Mouse (Mus musculus) limb, embryonic 12.5 days (tissue): ENCODE measurements around the gene Enho. TPM values are rescaled to one million over a fixed set of nuclear protein-coding genes. Genes with fewer than 3 reads are reported as not detected.

Experiments used
- ATAC-seq: fragments of 200-750 bp; cut with Nextera tagmentation; 2 replicates; pipeline ENCODE4 v1.8.0; 2017; ENCODE audit warnings: low read depth, moderate TSS enrichment; ENCODE audit not compliant: insufficient number of reproducible peaks, insufficient read depth, low FRiP score, low TSS enrichment
- H3K27ac ChIP-seq: fragments of 300-500 bp; sonication (generic); 2 replicates; pipeline ENCODE4 v1.5.1; 2016; ENCODE audit warnings: mild to moderate bottlenecking, moderate library complexity
- H3K27me3 ChIP-seq: fragments of 300-500 bp; sonication (generic); 2 replicates; pipeline ENCODE4 v1.6.1; 2016; ENCODE audit warnings: mild to moderate bottlenecking, moderate library complexity
- H3K36me3 ChIP-seq: fragments of 300-500 bp; sonication (generic); 2 replicates; pipeline ENCODE4 v1.6.1; 2016; ENCODE audit warnings: mild to moderate bottlenecking, moderate library complexity
- H3K4me1 ChIP-seq: fragments of 300-500 bp; sonication (generic); replicated peaks from 2 replicates; pipeline ENCODE4 v1.6.1; 2016
- H3K4me2 ChIP-seq: fragments of 300-500 bp; sonication (generic); 2 replicates; pipeline ENCODE4 v1.6.1; 2016; ENCODE audit warnings: mild to moderate bottlenecking, moderate library complexity
- H3K4me3 ChIP-seq: fragments of 300-500 bp; sonication (generic); replicated peaks from 2 replicates; pipeline ENCODE4 v1.5.1; 2016; ENCODE audit warnings: mild to moderate bottlenecking
- H3K9ac ChIP-seq: fragments of 300-500 bp; sonication (generic); replicated peaks from 2 replicates; pipeline ENCODE4 v1.6.1; 2016; ENCODE audit warnings: mild to moderate bottlenecking, moderate library complexity
- H3K9me3 ChIP-seq: fragments of 300-500 bp; sonication (generic); 2 replicates; pipeline ENCODE4 v1.6.1; 2016; ENCODE audit warnings: mild to moderate bottlenecking, moderate library complexity
- WGBS: fragments of 180-500 bp; shearing (Covaris S2); methylation state at CpG from one replicate; pipeline ENCODE4 v1.1.7; 2016; 5-methylcytosine and 5-hydroxymethylcytosine counted together
- polyA plus RNA-seq: library from polyadenylated mRNA; unstranded; fragments of >200 nt; fragmentation: Nextera tagmentation; extraction: Ambion mirVana; gene quantifications from 2 replicates; pipeline ENCODE4 v1.2.1, GENCODE M21; 2016

Gene Enho
- polyA plus RNA-seq, 1 experiment from 2014 or later, result 21.9 TPM

GRCm38 (mm10) chr4:41630196-41630595 lies 9.9 kb downstream of the Enho start:
- H3K9me3 ChIP-seq, result no peaks in the 10 kb centered on the region
- no peak overlapping the region for H3K27ac ChIP-seq
- H3K9ac ChIP-seq, result no peak overlapping the region
- peaks cover 78% of the 10 kb centered on the region for H3K27me3 ChIP-seq
- ATAC-seq, result no peak
- no peaks in the 10 kb centered on the region for H3K36me3 ChIP-seq
- H3K4me2 ChIP-seq, result no peak overlapping the region
- 37% methylated on average over 6 of the region's 6 CpGs for WGBS
- peaks cover 62% of the 10 kb centered on the region for H3K4me1 ChIP-seq
- no peak overlapping the region for H3K4me3 ChIP-seq

DNA sequence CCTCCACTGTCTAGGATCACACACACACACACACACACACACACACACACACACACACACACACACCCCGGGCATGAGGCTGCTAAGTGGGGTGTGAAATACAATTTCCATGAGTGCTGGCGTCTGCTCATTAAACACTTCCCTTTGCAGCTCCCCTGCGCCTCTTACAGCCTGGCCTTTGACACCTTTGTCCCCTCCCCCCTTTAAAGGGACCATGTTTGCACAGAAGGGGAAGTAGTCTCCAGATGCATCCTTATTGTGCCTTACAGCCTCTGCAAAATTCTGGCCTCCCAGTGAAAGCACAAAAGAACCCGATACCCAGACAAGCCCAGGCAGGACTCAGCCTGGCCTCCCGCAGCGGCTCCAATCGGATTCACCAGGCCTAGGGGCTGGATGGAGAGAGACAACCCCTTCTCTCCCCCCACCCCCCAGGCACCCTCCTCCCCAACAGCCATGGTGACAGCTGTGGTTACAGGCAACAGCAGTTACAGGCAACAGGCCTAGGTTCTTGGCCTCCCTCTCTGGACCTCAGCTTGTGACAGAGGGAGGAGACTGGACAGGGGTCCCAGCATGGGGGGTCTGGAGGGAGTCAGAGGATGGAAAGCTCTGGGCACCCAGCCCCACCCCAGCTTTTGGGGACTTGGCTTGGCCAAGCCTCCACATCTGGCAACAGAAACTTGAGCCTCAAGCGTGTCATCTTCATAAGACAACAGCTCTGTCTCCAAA lies 11.8 kb downstream of the Enho start:
- WGBS, result 3% methylated on average over 8 of the region's 8 CpGs
- Histone ChIP-seq H3K9me3 (no peaks in the 10 kb centered on the region), H3K4me3 (no peak overlapping the region), H3K36me3 (no peaks in the 10 kb centered on the region), H3K9ac (no peak overlapping the region), H3K4me2 (peak overlapping the region; percentile 24), H3K4me1 (peaks cover 56% of the 10 kb centered on the region), H3K27me3 (peaks cover 80% of the 10 kb centered on the region), H3K27ac (peak overlapping the region; percentile 67)
- ATAC-seq, result peak; percentile 78

- no peaks in the 10 kb centered on the region for H3K36me3 ChIP-seq
- 85% methylated on average over 14 of the region's 14 CpGs for WGBS
- H3K4me2 ChIP-seq, result no peak overlapping the region
- no peak overlapping the region for H3K9ac ChIP-seq
- no peak overlapping the region for H3K27ac ChIP-seq
- no peak for ATAC-seq
- H3K4me3 ChIP-seq, result no peak overlapping the region
- H3K4me1 ChIP-seq, result peaks cover 5% of the 10 kb centered on the region; the same call in 1 of the 2 replicates
- H3K9me3 ChIP-seq, result no peaks in the 10 kb centered on the region
- H3K27me3 ChIP-seq, result peaks cover 95% of the 10 kb centered on the region
Observed at GRCm38 (mm10) chr4:41622071-41622470, 18.1 kb downstream of the Enho start.

GRCm38 (mm10) chr4:41618916-41619746 lies 21.0 kb downstream of the Enho start:
- H3K27me3 ChIP-seq, result peaks cover 95% of the 10 kb centered on the region
- H3K4me3 ChIP-seq, result no peak overlapping the region
- WGBS, result 32% methylated on average over 12 of the region's 12 CpGs
- H3K27ac ChIP-seq, result no peak overlapping the region
- no peak overlapping the region for H3K9ac ChIP-seq
- peaks cover 5% of the 10 kb centered on the region; the same call in 1 of the 2 replicates for H3K4me1 ChIP-seq
- H3K4me2 ChIP-seq, result no peak overlapping the region
- H3K9me3 ChIP-seq, result no peaks in the 10 kb centered on the region
- no peaks in the 10 kb centered on the region for H3K36me3 ChIP-seq
- ATAC-seq, result no peak

DNA sequence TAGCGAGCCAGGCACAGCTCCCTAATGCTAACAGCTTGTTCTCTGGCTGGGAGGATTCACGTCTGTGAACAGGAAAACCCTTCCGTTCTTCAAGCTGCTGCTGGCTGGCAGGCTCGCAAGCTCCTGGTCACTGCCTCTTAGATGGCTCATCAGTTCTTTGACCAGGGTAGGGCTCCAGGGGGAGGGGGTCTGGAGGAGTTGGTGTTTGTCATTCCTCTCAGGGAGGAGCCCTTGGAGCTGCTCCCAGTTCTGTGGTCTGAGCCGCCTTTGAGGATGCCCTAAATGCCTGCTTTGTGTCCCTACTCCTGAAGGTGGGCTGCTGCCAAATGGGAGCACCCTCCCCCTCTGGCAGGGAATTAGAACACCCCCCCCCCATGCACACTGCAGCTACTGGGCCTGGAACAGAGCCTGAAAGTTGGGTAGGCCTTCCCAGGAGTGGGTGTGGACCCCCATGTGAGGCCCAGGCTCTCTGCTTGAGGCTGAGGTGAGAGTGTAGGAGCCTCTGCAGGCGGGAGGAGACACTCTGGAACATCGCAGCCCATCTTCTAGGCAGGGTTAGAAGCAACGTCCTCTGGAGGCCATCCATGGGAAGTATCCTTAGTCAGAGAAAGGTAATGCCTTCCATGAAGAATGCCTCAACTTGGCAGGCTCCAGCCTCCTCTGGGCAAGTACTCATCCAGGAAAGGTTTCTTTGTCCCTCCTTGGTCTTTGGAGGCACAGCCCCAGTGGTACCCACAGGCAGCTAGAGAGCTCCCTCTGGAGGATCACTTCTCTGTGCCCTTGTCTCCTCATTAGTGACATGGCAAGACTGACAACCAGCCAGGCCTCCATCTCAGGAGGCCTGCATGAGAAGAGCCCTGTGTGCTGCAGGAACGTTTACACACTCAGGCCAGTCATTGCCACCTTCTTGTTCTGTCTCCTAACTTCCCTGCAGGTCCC lies 24.2 kb downstream of the Enho start:
- ATAC-seq, result no peak
- Histone ChIP-seq H3K36me3 (no peaks in the 10 kb centered on the region), H3K27me3 (peaks cover 94% of the 10 kb centered on the region), H3K27ac (no peak overlapping the region), H3K4me2 (no peak overlapping the region), H3K9ac (no peak overlapping the region; the same call in 1 of the 2 replicates), H3K4me1 (peaks cover 5% of the 10 kb centered on the region; the same call in 1 of the 2 replicates), H3K9me3 (no peaks in the 10 kb centered on the region), H3K4me3 (no peak overlapping the region)
- WGBS, result 68% methylated on average over 9 of the region's 9 CpGs

DNA sequence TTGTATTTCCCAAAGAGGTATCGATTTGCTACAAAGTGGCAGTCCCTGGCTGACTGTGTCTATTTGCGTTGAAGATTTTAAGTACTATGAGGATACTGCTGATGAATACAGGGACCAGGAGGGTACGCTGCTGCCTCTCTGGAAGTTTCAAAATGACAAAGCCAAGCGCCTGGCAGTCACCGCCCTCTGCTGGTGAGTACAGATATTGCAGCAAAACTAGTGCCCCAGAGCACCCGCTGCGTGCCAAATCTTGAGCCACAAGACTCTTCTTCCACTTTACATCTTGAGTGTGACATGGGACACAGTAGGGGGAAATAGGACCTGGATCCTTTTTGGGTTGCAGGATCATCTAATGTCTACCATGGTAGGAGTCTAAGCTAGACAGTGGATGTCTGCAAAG lies 26.0 kb downstream of the Enho start:
- Histone ChIP-seq H3K27ac (no peak overlapping the region), H3K27me3 (peaks cover 91% of the 10 kb centered on the region), H3K4me3 (no peak overlapping the region), H3K4me2 (no peak overlapping the region), H3K9ac (no peak overlapping the region), H3K36me3 (no peaks in the 10 kb centered on the region), H3K9me3 (no peaks in the 10 kb centered on the region), H3K4me1 (peaks cover 5% of the 10 kb centered on the region; the same call in 1 of the 2 replicates)
- no peak for ATAC-seq
- 10% methylated on average over 7 of the region's 7 CpGs for WGBS

GRCm38 (mm10) chr4:41612166-41612565 lies 28.0 kb downstream of the Enho start:
- H3K36me3 ChIP-seq, result no peaks in the 10 kb centered on the region
- H3K9me3 ChIP-seq, result no peaks in the 10 kb centered on the region
- no peak overlapping the region for H3K27ac ChIP-seq
- no peaks in the 10 kb centered on the region for H3K4me1 ChIP-seq
- 57% methylated on average over 8 of the region's 8 CpGs for WGBS
- peaks cover 74% of the 10 kb centered on the region for H3K27me3 ChIP-seq
- no peak for ATAC-seq
- H3K4me3 ChIP-seq, result no peak overlapping the region
- H3K9ac ChIP-seq, result no peak overlapping the region
- H3K4me2 ChIP-seq, result no peak overlapping the region

- Histone ChIP-seq H3K4me2 (no peak overlapping the region), H3K4me3 (no peak overlapping the region), H3K9me3 (no peaks in the 10 kb centered on the region), H3K27me3 (peaks cover 59% of the 10 kb centered on the region), H3K27ac (no peak overlapping the region), H3K36me3 (no peaks in the 10 kb centered on the region), H3K9ac (no peak overlapping the region), H3K4me1 (no peaks in the 10 kb centered on the region)
- 38% methylated on average over 6 of the region's 6 CpGs for WGBS
- no peak for ATAC-seq
Observed at GRCm38 (mm10) chr4:41610594-41610980, 29.5 kb downstream of the Enho start.

DNA sequence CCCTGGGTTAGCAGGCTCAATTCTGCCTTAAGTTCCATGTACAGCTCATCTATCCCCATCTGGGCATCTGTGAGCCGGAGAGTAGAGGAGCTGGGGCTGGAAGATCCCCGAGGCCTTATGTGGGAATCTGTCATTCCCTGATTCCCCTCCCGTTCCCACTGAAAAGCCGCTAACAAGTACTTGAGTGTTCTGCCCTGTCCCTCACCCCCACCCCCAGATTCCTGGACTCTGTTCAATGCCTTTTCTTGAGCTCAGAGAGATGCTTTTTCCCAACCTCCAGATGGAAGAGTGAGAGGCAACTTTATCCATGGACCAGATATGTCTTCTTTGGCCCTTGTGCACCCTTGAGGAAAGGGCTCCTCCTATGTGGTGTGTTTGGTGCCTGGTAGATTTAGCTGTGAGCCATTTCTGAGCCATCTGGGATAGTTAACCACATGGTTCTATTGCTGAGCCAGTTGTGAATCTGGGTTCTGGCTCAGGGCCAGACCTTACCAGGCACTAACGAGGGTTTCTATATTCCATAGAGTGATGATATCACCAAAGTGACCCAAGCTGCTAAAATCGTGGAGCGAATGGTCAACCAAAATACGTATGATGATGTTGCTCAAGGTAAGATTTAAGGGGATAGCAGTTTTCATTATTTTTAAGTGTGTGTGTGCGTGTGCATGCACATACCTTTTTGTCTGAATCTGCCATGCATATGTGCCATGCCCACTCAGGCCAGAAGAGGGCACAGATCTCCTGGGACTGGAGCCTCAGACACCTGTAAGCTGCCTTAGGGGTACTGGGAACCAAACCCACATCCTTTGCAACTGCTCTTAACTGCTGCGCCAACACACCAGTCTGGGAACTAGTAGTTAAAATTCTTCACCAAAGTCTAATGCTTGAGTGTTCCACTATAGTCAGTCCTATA lies 30.2 kb downstream of the Enho start:
- ATAC-seq, result no peak
- no peaks in the 10 kb centered on the region for H3K36me3 ChIP-seq
- no peak overlapping the region for H3K4me2 ChIP-seq
- 84% methylated on average over 10 of the region's 10 CpGs for WGBS
- no peak overlapping the region for H3K27ac ChIP-seq
- H3K27me3 ChIP-seq, result peaks cover 54% of the 10 kb centered on the region
- H3K9me3 ChIP-seq, result no peaks in the 10 kb centered on the region
- H3K4me3 ChIP-seq, result no peak overlapping the region
- no peak overlapping the region for H3K9ac ChIP-seq
- H3K4me1 ChIP-seq, result no peaks in the 10 kb centered on the region

GRCm38 (mm10) chr4:41606784-41607183 lies 33.3 kb downstream of the Enho start:
- Histone ChIP-seq H3K4me1 (no peaks in the 10 kb centered on the region), H3K9ac (no peak overlapping the region), H3K27me3 (peaks cover 51% of the 10 kb centered on the region), H3K36me3 (no peaks in the 10 kb centered on the region), H3K27ac (no peak overlapping the region), H3K9me3 (no peaks in the 10 kb centered on the region), H3K4me2 (no peak overlapping the region), H3K4me3 (no peak overlapping the region)
- 30% methylated on average over 4 of the region's 4 CpGs for WGBS
- no peak for ATAC-seq
